Mouse (Mus musculus) heart, embryonic 10.5 days (tissue): ENCODE measurements at regions not wholly inside any gene's neighbourhood (a gene's known extent, or its start where the extent isn't known, plus 50 kb on each side); places are given as distances from the start of the nearest gene placed in this dataset.
"Not testable (repeated sequence)": the region's sequence is repeated elsewhere in the genome, so short reads cannot be mapped to it uniquely, and the experiment has no call there.

Experiments used
- DNase-seq: peaks from one replicate; pipeline ENCODE4 v3.0.0-alpha.2; 2017; ENCODE audit warnings: low spot score
- H3K27ac ChIP-seq: fragments of 300-500 bp; sonication (generic); 2 replicates; pipeline ENCODE4 v1.5.1; 2016; ENCODE audit warnings: mild to moderate bottlenecking
- H3K27me3 ChIP-seq: fragments of 300-500 bp; sonication (generic); 2 replicates; pipeline ENCODE4 v1.6.1; 2016; ENCODE audit warnings: mild to moderate bottlenecking; ENCODE audit not compliant: poor library complexity, insufficient read depth, severe bottlenecking
- H3K36me3 ChIP-seq: fragments of 300-500 bp; sonication (generic); 2 replicates; pipeline ENCODE4 v1.6.1; 2016; ENCODE audit warnings: mild to moderate bottlenecking, moderate library complexity
- H3K4me1 ChIP-seq: fragments of 300-500 bp; sonication (generic); 2 replicates; pipeline ENCODE4 v1.6.1; 2016; ENCODE audit warnings: mild to moderate bottlenecking
- H3K4me3 ChIP-seq: fragments of 300-500 bp; sonication (generic); 2 replicates; pipeline ENCODE4 v1.5.1; 2016; ENCODE audit warnings: mild to moderate bottlenecking, moderate library complexity
- H3K9me3 ChIP-seq: fragments of 300-500 bp; sonication (generic); 2 replicates; pipeline ENCODE4 v1.6.1; 2016; ENCODE audit warnings: mild to moderate bottlenecking, moderate library complexity
- WGBS: fragments of 180-500 bp; shearing (Covaris S2); methylation state at CpG from one replicate; pipeline ENCODE4 v1.1.7; 2016; 5-methylcytosine and 5-hydroxymethylcytosine counted together

DNA sequence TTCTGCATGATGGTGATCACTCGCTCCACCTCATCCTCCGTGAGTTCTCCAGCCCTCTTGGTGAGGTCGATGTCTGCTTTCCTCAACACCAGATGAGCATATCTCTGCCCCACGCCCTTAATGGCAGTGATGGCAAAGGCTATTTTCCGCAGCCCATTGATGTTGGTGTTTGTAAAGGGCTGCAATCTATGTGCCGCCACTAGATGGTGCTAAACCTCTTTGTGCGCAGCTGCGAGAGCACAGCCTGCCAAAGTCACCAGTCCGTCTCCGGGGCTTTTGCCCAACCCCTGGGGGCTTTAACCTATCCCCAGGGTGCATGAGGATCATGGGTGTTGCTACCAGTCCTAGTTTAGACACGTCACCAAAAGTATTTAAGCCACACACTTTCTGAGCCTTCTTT, 140.9 kb upstream of the Cts3 start:
- WGBS, result 21% methylated on average over 11 of the region's 11 CpGs
- DNase-seq, H3K27ac ChIP-seq, H3K4me1 ChIP-seq, H3K27me3 ChIP-seq, H3K36me3 ChIP-seq, H3K4me3 ChIP-seq: not testable (repeated sequence)
- H3K9me3 ChIP-seq, result peaks cover 10% of the 10 kb centered on the region

DNA sequence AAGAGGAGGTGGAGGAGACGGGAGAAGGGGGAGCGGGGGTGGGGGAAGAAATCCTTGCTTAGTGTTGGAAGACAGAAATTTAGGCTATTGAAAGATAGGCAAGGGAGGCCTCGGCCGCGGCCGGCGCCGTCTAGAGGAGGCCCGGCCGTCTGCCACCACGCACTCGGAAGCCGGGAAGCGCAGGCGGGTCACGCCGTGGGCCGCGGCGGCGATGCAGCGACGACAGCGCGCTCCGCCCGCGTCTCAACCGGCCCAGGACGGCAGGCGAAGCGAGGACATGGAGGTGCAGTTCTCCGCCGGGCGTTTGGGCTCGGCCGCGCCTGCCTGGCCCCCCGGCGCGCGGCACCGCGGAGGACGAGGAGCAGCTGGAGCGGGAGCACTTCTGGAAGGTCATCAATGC, 95.8 kb upstream of the Cts3 start:
- H3K4me3 ChIP-seq, result peak overlapping the region; percentile 42
- no peaks in the 10 kb centered on the region; the same call in 1 of the 2 replicates for H3K9me3 ChIP-seq
- H3K36me3 ChIP-seq, result no peaks in the 10 kb centered on the region
- 6% methylated on average over 46 of the region's 46 CpGs for WGBS
- no peaks in the 10 kb centered on the region for H3K4me1 ChIP-seq
- H3K27ac ChIP-seq, result no peak overlapping the region
- DNase-seq, result no peak
- H3K27me3 ChIP-seq, result peaks cover 4% of the 10 kb centered on the region; the same call in 1 of the 2 replicates
